Mouse (Mus musculus) yolk sac, embryonic 10.5 days (tissue): ENCODE measurements around the gene Nradd.

Experiments used
- DNase-seq: peaks from one replicate; pipeline ENCODE4 v3.0.0-alpha.2; 2017; ENCODE audit warnings: low spot score

The Nradd gene

GRCm38 (mm10) chr9:110624361-110625166 is at the start of gene Nradd:
TSS of gene Nradd (minus strand) at chr9:110624452.
- DNase-seq, result peak; percentile 88

- DNase-seq, result peak; percentile 43
Measured at GRCm38 (mm10) chr9:110673107-110673752, 49.0 kb upstream of the Nradd start.

GRCm38 (mm10) chr9:110672462-110673106 is 48.3 kb upstream of the Nradd start:
- peak; percentile 56 for DNase-seq

GRCm38 (mm10) chr9:110669785-110670184 is 45.5 kb upstream of the Nradd start:
- no peak for DNase-seq

- no peak for DNase-seq
Measured at GRCm38 (mm10) chr9:110668601-110669293, 44.5 kb upstream of the Nradd start.

GRCm38 (mm10) chr9:110667219-110667836 is 43.1 kb upstream of the Nradd start:
- DNase-seq, result no peak

- DNase-seq, result no peak
Measured at GRCm38 (mm10) chr9:110666374-110666773, 42.1 kb upstream of the Nradd start.

- peak; percentile 67 for DNase-seq
Measured at GRCm38 (mm10) chr9:110665912-110666311, 41.7 kb upstream of the Nradd start.

- no peak for DNase-seq
Measured at GRCm38 (mm10) chr9:110662844-110663243, 38.6 kb upstream of the Nradd start.

GRCm38 (mm10) chr9:110660856-110661612 is 36.8 kb upstream of the Nradd start:
- DNase-seq, result peak; percentile 80

- no peak for DNase-seq
Measured at GRCm38 (mm10) chr9:110660208-110660607, 36.0 kb upstream of the Nradd start.

- no peak for DNase-seq
Measured at GRCm38 (mm10) chr9:110659521-110659920, 35.3 kb upstream of the Nradd start.

- no peak for DNase-seq
Measured at GRCm38 (mm10) chr9:110657474-110658078, 33.3 kb upstream of the Nradd start.

- DNase-seq, result peak; percentile 96
Measured at GRCm38 (mm10) chr9:110656249-110657221, 32.3 kb upstream of the Nradd start, which contains the start of gene Ccdc12. TSS of gene Ccdc12 (plus strand) at chr9:110656503.

GRCm38 (mm10) chr9:110655651-110656007 is 31.4 kb upstream of the Nradd start:
- no peak for DNase-seq

- DNase-seq, result no peak
Measured at GRCm38 (mm10) chr9:110654726-110655650, 30.7 kb upstream of the Nradd start.

- DNase-seq, result peak; percentile 97
Measured at GRCm38 (mm10) chr9:110653655-110654461, 29.6 kb upstream of the Nradd start, which contains the start of gene Nbeal2. TSS of gene Nbeal2 (minus strand) at chr9:110654161.
